Mouse (Mus musculus) cerebellum, postnatal 36 days (tissue): ENCODE results near the gene Olfr620.

Experiments
- DNase-seq, 2 experiments: peaks; one replicate each; pipeline ENCODE4 v3.0.0; 2021 to 2022; ENCODE audit warnings: mixed read lengths in 2 of 2

Olfr620 gene

GRCm38 (mm10) chr7:103612434-103612833 lies at the start of gene Olfr620:
TSS of gene Olfr620 (minus strand) at chr7:103612534.
- DNase-seq = no peak

GRCm38 (mm10) chr7:103644070-103644469 lies 31.7 kb upstream of the Olfr620 start:
- no peak for DNase-seq

DNA sequence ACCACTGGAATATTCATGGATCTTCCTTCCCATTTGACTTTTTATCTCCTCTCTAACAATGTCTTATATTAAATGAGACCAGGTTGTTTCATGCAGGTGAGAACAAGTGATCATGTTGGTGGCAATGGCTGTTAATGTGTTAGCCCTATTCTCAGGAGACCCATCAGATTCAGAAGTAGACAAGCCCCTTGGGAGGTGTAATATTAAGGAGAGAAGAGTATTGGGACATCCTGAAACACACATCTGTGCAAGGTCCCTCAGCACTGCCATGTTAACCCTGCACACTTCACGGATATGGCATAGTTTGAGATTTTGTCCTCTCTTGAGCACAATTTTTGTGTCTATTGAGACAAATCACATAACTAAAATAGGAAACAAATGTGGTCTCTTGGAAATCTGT lies 30.3 kb upstream of the Olfr620 start, which contains the start of gene Olfr622:
Gene Olfr622, minus strand, starts transcription at position 101 of the 400 bp plus-strand sequence.
- DNase-seq = no peak

GRCm38 (mm10) chr7:103636795-103637194 lies 24.5 kb upstream of the Olfr620 start:
- DNase-seq = no peak

DNA sequence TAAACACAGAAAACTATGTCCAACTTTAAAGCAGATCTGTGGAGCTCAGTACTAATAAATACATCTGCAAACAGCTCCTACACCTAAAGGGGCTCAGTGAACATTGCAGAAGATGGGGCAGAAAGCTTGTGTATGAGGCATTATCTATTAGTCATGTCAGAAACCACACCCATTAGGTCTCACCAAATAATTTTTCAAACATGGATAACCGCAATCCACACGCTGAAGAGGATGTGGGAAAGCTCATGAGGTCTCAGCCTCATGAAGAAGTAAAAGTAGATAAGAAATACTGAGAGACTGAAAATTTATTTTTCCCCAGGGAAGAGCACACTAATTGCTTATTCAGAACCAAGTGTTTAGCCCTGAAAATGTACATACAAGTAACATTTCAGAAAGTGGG lies 4.9 kb downstream of the Olfr620 start:
- no peak for DNase-seq

DNA sequence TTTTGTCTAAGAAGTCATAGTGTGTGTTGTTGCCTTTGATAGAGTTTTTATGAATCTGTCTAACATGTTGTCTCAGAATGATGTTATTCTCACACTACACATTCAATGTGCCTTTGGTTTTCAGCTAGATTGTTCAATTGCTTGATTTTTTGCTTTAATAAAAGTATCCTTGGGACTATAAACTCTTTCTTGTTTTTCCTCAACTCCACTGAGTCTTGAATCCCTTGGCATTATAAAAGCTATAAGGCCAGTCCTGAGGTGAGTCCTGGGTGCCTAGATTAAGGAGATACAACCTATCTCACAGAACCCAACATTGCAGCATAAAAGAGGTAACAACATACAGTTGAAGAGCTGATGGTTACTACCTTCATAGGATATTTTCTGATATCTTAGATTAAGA lies 12.1 kb downstream of the Olfr620 start, which contains the start of gene Olfr619:
Gene Olfr619, plus strand, starts transcription at position 301 of the 400 bp plus-strand sequence.
- DNase-seq = no peak

DNA sequence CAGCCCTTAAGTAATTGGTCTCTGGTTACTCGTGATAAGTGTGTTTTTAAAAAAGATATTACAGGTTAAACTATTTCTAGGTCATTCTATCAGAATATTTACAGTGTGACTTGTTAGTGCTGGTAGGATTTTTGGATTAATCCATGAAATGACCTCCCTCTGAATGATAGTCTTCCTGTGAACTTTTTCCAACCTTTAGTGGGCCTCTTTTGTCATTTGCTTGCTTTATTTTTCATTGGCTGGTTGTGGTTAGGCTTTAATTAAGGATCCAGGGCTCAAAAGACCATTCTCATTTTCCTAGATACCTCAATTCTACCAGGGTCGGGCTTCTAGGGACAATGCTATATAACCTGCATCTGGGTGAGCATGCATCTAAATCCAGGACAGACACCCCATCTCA lies 22.5 kb downstream of the Olfr620 start, which contains the start of gene Olfr618:
Gene Olfr618, plus strand, starts transcription at position 301 of the 400 bp plus-strand sequence.
- no peak for DNase-seq

DNA sequence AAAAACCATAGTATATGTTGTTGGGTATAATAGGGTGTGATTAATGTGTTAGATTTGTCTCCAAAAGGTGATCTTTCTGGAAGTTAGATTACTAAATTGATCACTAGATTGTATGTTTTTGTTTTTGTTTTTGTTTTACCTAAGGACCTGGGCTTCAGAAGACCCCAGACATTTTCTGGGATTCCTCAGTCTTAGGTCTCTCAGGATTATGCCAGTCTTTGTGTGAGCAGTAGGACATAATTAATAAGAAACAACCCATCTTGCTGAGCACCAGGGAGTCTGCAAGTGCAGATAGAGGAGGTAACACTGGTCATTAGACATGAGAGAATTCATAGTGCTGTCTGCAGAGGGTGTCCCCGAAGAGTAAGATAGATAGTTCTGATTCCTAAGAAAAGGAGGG lies 39.6 kb downstream of the Olfr620 start, which contains the start of gene Olfr617:
Gene Olfr617, plus strand, starts transcription at position 301 of the 400 bp plus-strand sequence.
- no peak for DNase-seq

DNA sequence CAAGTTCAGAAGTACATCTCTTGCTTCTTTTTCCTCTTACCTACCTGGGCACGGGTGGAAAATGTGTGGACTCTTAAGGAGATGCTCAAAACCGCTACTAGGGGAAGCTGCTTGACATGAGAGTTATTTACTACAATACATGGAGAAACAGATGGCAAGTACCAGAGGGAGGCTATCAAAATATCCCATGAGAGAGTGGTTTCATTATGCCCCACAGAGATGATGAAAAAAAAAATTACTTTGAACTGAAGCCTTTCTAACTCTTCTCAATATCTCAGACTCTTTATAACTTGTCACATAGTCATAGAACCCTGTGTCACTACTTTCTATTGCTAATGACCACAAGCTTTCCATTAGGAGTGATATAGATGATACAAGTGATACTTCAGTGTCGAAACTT lies 43.3 kb downstream of the Olfr620 start, which contains the start of gene Olfr616:
Gene Olfr616, minus strand, starts transcription at position 101 of the 400 bp plus-strand sequence.
- DNase-seq = no peak

- no peak for DNase-seq
These were observed 56.6 kb downstream of the Olfr620 start, which contains the start of gene Olfr615 for GRCm38 (mm10) chr7:103555779-103556178. TSS of gene Olfr615 (plus strand) at chr7:103556079.
